Mouse (Mus musculus) lung, adult 2 months (tissue): ENCODE data around the gene Gm4707. TPM values are rescaled to one million over a fixed set of nuclear protein-coding genes. Genes with fewer than 3 reads are reported as not detected.
A peak's percentile ranks its signal among the peaks of the same experiment; 100 is the strongest.

Source experiments
- DNase-seq: peaks from one replicate; pipeline ENCODE4 v3.0.0; 2022
- H3K4me1 ChIP-seq: fragments of 200-500 bp; 2 replicates; pipeline ENCODE4 v1.6.1; 2011; ENCODE audit warnings: low read length; ENCODE audit not compliant: control insufficient read depth, insufficient read depth
- H3K4me3 ChIP-seq: fragments of 200-500 bp; replicated peaks from 2 replicates; pipeline ENCODE3; 2011; ENCODE audit warnings: low read depth, mild to moderate bottlenecking, control low read depth, low read length; ENCODE audit errors: extremely low read depth
- CTCF ChIP-seq: fragments of 200-500 bp; IDR thresholded peaks from 2 replicates; pipeline ENCODE4 v1.5.1; 2011; ENCODE audit warnings: mild to moderate bottlenecking, low read length, control low read depth; ENCODE audit not compliant: insufficient read depth
- POLR2A ChIP-seq: fragments of 200-500 bp; IDR thresholded peaks from 2 replicates; pipeline ENCODE4 v1.6.1; 2011; ENCODE audit warnings: low read depth, mild to moderate bottlenecking, control low read depth, low read length, borderline replicate concordance; ENCODE audit errors: extremely low read depth
- WGBS: fragments of 180-500 bp; shearing (Covaris S2); methylation state at CpG from one replicate; pipeline ENCODE4 v1.1.7; 2018; 5-methylcytosine and 5-hydroxymethylcytosine counted together
- polyA plus RNA-seq: library from polyadenylated mRNA; depleted of rRNA; stranded (reverse); fragments of >200 nt; gene quantifications from 2 replicates; pipeline ENCODE4 v1.2.3, GENCODE M21; 2012; rRNA removed

Gene Gm4707
- 0.42 and 0.53 TPM in 2 replicates for polyA plus RNA-seq

GRCm38 (mm10) chr17:71459818-71460217 lies at the start of gene Gm4707:
TSS of gene Gm4707 (minus strand) at chr17:71459918.
- Histone ChIP-seq H3K4me3 (no peak within 1 kb of the TSS), H3K4me1 (no peaks in the 10 kb centered on the region; the same call in 1 of the 2 replicates)
- no peak for TF ChIP-seq POLR2A
- no peak for TF ChIP-seq CTCF
- WGBS, result 96% methylated on average over 2 of the region's 2 CpGs
- DNase-seq, result no peak

- TF ChIP-seq POLR2A (no peak), CTCF (no peak)
- WGBS, result 86% methylated on average over 8 of the region's 8 CpGs
- no peak for DNase-seq
- Histone ChIP-seq H3K4me3 (no peak overlapping the region), H3K4me1 (peaks cover 2% of the 10 kb centered on the region; the same call in 1 of the 2 replicates)
Measured at GRCm38 (mm10) chr17:71506832-71507231, 47.1 kb upstream of the Gm4707 start.

- WGBS, result 83% methylated on average over 4 of the region's 4 CpGs
- TF ChIP-seq POLR2A (no peak), CTCF (no peak)
- DNase-seq, result no peak
Measured at GRCm38 (mm10) chr17:71495784-71496183, 36.1 kb upstream of the Gm4707 start.

GRCm38 (mm10) chr17:71491332-71491686 lies 31.6 kb upstream of the Gm4707 start:
- WGBS, result 49% methylated on average over 4 of the region's 4 CpGs
- TF ChIP-seq CTCF (no peak), POLR2A (no peak)
- no peak for DNase-seq
- 0 out of 2 replicates have a peak, but pooled peaks cover 2% of the 10 kb centered on the region for H3K4me1 ChIP-seq
- no peak overlapping the region for H3K4me3 ChIP-seq

More at GRCm38 (mm10) chr17:71495784-71496183, 36.1 kb upstream of the Gm4707 start:
- Histone ChIP-seq H3K4me3 (no peak overlapping the region), H3K4me1 (no peaks in the 10 kb centered on the region)

- no peak for TF ChIP-seq CTCF
- TF ChIP-seq POLR2A, result no peak
- Histone ChIP-seq H3K4me3 (no peak overlapping the region), H3K4me1 (0 out of 2 replicates have a peak, but pooled peaks cover 2% of the 10 kb centered on the region)
- no peak for DNase-seq
- WGBS, result 58% methylated on average over 9 of the region's 9 CpGs
Measured at GRCm38 (mm10) chr17:71490666-71491331, 31.1 kb upstream of the Gm4707 start.

- WGBS, result 78% methylated on average over 9 of the region's 9 CpGs
- no peak for DNase-seq
- Histone ChIP-seq H3K4me3 (no peak overlapping the region), H3K4me1 (peaks cover 4% of the 10 kb centered on the region; the same call in 1 of the 2 replicates)
- TF ChIP-seq CTCF (no peak), POLR2A (no peak)
Measured at GRCm38 (mm10) chr17:71489703-71490461, 30.2 kb upstream of the Gm4707 start.

GRCm38 (mm10) chr17:71486231-71486851 lies 26.6 kb upstream of the Gm4707 start:
- H3K4me1 ChIP-seq, result peaks cover 4% of the 10 kb centered on the region; the same call in 1 of the 2 replicates
- TF ChIP-seq POLR2A (no peak), CTCF (no peak)
- 12% methylated on average over 8 of the region's 8 CpGs for WGBS
- peak overlapping the region; percentile 56 for H3K4me3 ChIP-seq
- DNase-seq, result no peak

- Histone ChIP-seq H3K4me1 (peaks cover 4% of the 10 kb centered on the region; the same call in 1 of the 2 replicates), H3K4me3 (peak overlapping the region; percentile 56)
- no peak for TF ChIP-seq CTCF
- TF ChIP-seq POLR2A, result no peak
- peak; percentile 46 for DNase-seq
- 30% methylated on average over 12 of the region's 12 CpGs for WGBS
Measured at GRCm38 (mm10) chr17:71485791-71486230, 26.1 kb upstream of the Gm4707 start.

- DNase-seq, result no peak
- H3K4me1 ChIP-seq, result peaks cover 4% of the 10 kb centered on the region; the same call in 1 of the 2 replicates
- whole genome bisulfite sequencing, result 91% methylated on average over 5 of the region's 5 CpGs
- H3K4me3 ChIP-seq, result no peak overlapping the region
- no peak for TF ChIP-seq POLR2A
- TF ChIP-seq CTCF, result no peak
Measured at GRCm38 (mm10) chr17:71484711-71485110, 25.0 kb upstream of the Gm4707 start.
